Mouse (Mus musculus): Measurements from ENCODE around the gene Prkn. TPM values are rescaled to one million over a fixed set of nuclear protein-coding genes. Genes with fewer than 3 reads are reported as not detected.

Gene Prkn
- polyA plus RNA-seq, 1 experiment from 2014 or later: 1.5 TPM

- 84% methylated on average over 6 of the region's 6 CpGs for WGBS
- Histone ChIP-seq H3K4me3 (replicated peaks) (no peak overlapping the region), H3K9ac (no peak overlapping the region), H3K27me3 (no peaks in the 10 kb centered on the region), H3K9me3 (no peaks in the 10 kb centered on the region), H3K4me1 (no peaks in the 10 kb centered on the region), H3K4me2 (no peak overlapping the region), H3K36me3 (replicated peaks) (no peaks in the 10 kb centered on the region), H3K27ac (no peak overlapping the region)
- no peak for ATAC-seq (ENCODE audit: low FRiP score)
These were observed 1263.6 kb downstream of the Prkn start for GRCm38 (mm10) chr17:12103781-12104180.

DNA sequence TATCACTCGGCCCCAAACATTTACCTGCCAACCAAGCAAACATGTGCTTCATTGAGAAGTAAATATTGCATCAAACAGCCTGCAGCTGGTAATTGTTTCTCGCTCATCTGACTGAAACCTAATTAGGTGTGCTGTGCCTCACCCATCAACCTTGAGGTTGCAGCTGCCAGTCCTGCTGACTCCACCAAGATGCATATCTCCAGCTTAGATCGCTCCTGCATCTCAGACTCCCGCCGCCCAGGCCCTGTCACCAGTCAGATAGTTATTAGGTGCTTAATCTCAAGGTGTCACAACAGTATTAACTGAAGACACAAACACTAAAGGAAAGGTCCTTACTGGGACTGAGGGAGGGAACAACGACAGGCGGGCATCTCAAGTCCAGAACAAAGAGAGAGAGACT, 1264.1 kb downstream of the Prkn start:
- 85% methylated on average over 7 of the region's 7 CpGs for WGBS
- Histone ChIP-seq H3K9ac (no peak overlapping the region), H3K4me2 (no peak overlapping the region), H3K9me3 (no peaks in the 10 kb centered on the region), H3K4me1 (no peaks in the 10 kb centered on the region), H3K27ac (no peak overlapping the region), H3K27me3 (no peaks in the 10 kb centered on the region), H3K4me3 (replicated peaks) (no peak overlapping the region), H3K36me3 (replicated peaks) (no peaks in the 10 kb centered on the region)
- ATAC-seq (ENCODE audit: low FRiP score): no peak

DNA sequence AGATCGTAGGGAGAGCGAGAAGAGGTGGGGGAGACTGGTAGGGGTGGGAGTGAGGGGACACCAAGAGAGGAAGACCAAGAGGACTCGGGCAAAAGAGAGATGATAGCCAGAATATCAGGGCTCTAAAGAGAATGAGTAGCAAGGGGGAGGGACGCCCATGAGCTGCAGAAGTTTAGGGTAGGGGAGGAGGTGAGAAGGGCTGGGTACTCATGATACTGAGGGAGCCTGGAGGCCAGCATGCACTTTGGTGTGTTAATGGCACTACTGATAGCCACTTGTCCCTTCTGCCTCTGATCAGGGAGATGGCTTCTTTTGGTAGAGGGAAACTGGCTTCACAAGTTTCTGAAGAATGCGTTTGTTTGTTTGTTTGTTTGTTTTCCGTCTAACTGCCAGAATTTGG, 1264.5 kb downstream of the Prkn start:
- Histone ChIP-seq H3K9me3 (no peaks in the 10 kb centered on the region), H3K9ac (no peak overlapping the region), H3K36me3 (replicated peaks) (no peaks in the 10 kb centered on the region), H3K4me2 (no peak overlapping the region), H3K27ac (no peak overlapping the region), H3K4me3 (replicated peaks) (no peak overlapping the region), H3K27me3 (no peaks in the 10 kb centered on the region), H3K4me1 (no peaks in the 10 kb centered on the region)
- no peak for ATAC-seq (ENCODE audit: low FRiP score)
- WGBS: 90% methylated on average over 6 of the region's 6 CpGs

DNA sequence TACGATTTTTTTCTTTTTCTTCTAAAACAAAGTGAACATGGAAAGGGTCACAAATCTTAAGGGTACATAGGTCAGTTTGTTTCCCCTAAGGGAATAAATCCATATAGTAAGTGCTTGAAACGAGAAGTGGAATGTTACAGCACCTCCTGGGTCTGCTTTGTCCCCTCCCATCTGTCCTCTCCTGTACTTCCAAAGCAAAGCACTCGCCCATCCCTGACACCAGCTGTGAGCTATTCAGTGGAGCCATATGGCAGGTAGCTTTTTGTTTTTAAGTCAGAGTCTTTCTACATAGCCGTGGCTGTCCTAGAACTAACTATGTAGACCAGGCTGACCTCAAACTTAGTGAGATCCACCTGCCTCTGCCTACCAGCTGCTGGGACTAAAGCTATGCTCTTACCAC, 1266.1 kb downstream of the Prkn start:
- whole genome bisulfite sequencing: 54% methylated on average over 4 of the region's 4 CpGs
- H3K27me3 ChIP-seq: no peaks in the 10 kb centered on the region
- ATAC-seq (ENCODE audit: low FRiP score): no peak
- no peaks in the 10 kb centered on the region for H3K4me1 ChIP-seq
- H3K36me3 ChIP-seq (replicated peaks): no peaks in the 10 kb centered on the region
- no peak overlapping the region for H3K4me3 ChIP-seq (replicated peaks)
- H3K9me3 ChIP-seq: no peaks in the 10 kb centered on the region
- H3K27ac ChIP-seq: no peak overlapping the region
- H3K4me2 ChIP-seq: no peak overlapping the region
- H3K9ac ChIP-seq: no peak overlapping the region

Other genes with a start within 250 kb of the Prkn start
- 4.9 and 7.4 TPM in 2 replicates for gene Pacrg, start 73 bp upstream of the Prkn start, polyA plus RNA-seq (2016; fragmentation: Nextera tagmentation; extraction: Ambion mirVana)